Mouse (Mus musculus) testis, adult 2 months (tissue): ENCODE measurements at regions not wholly inside any gene's neighbourhood (a gene's known extent, or its start where the extent isn't known, plus 50 kb on each side); places are given as distances from the start of the nearest gene placed in this dataset.

ENCODE experiments used
- H3K27ac ChIP-seq: fragments of 200-500 bp; 2 replicates; pipeline ENCODE4 v1.5.1; 2012; ENCODE audit warnings: low read depth, low read length; ENCODE audit not compliant: control insufficient read depth, insufficient read depth
- H3K27me3 ChIP-seq: fragments of 200-500 bp; 2 replicates; pipeline ENCODE4 v1.6.1; 2012; ENCODE audit warnings: mild to moderate bottlenecking, low read length, moderate library complexity; ENCODE audit not compliant: control insufficient read depth, insufficient read depth
- H3K36me3 ChIP-seq: fragments of 200-500 bp; 2 replicates; pipeline ENCODE4 v1.6.1; 2012; ENCODE audit warnings: mild to moderate bottlenecking, low read length; ENCODE audit not compliant: control insufficient read depth, insufficient read depth
- H3K4me1 ChIP-seq: fragments of 200-500 bp; 2 replicates; pipeline ENCODE4 v1.6.1; 2012; ENCODE audit warnings: low read length; ENCODE audit not compliant: control insufficient read depth, insufficient read depth
- H3K4me3 ChIP-seq: fragments of 200-500 bp; 2 replicates; pipeline ENCODE4 v1.5.1; 2012; ENCODE audit warnings: low read depth, mild to moderate bottlenecking, low read length, moderate library complexity, mixed read lengths; ENCODE audit not compliant: control insufficient read depth
- CTCF ChIP-seq: fragments of 200-500 bp; IDR thresholded peaks from 2 replicates; pipeline ENCODE4 v1.5.1; 2012; ENCODE audit warnings: low read depth, mild to moderate bottlenecking, inconsistent platforms, low read length, moderate library complexity; ENCODE audit not compliant: control insufficient read depth, insufficient read depth, insufficient replicate concordance
- POLR2A ChIP-seq: fragments of 200-500 bp; IDR thresholded peaks from 2 replicates; pipeline ENCODE4 v1.6.1; 2012; ENCODE audit warnings: low read depth, mild to moderate bottlenecking, inconsistent platforms, low read length, moderate library complexity; ENCODE audit not compliant: control insufficient read depth

- no peak overlapping the region for H3K4me3 ChIP-seq
- H3K27me3 ChIP-seq: no peaks in the 10 kb centered on the region
- H3K36me3 ChIP-seq: no peaks in the 10 kb centered on the region
- H3K27ac ChIP-seq: no peak overlapping the region
- TF ChIP-seq POLR2A (no peak), CTCF (no peak)
- H3K4me1 ChIP-seq: no peaks in the 10 kb centered on the region
These were observed 302.7 kb upstream of the Pik3r1 start for GRCm38 (mm10) chr13:102070740-102071139.

DNA sequence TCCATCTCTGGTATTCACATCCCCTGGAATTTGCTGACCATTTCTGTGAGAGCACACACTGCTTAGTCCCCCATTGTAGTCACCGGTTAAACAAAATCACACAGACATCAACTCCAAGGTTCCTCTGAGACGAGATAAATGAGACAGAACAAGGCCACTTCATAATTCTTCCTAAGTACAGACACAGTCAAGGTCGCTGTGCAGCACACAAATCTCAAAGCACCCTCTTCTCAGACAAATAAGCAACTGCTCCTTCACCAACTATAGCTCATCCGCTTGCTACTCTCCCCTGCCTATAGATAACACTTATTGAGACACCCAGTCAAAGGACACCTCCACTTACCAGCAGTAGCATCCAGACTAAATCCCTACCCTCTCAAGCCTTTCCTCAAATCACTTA, 304.3 kb upstream of the Pik3r1 start:
- TF ChIP-seq POLR2A: no peak
- Histone ChIP-seq H3K4me1 (no peaks in the 10 kb centered on the region), H3K27ac (no peak overlapping the region), H3K36me3 (no peaks in the 10 kb centered on the region), H3K4me3 (no peak overlapping the region), H3K27me3 (no peaks in the 10 kb centered on the region)

- Histone ChIP-seq H3K4me3 (no peak overlapping the region), H3K27ac (no peak overlapping the region), H3K36me3 (no peaks in the 10 kb centered on the region), H3K4me1 (no peaks in the 10 kb centered on the region), H3K27me3 (no peaks in the 10 kb centered on the region)
- TF ChIP-seq CTCF (no peak), POLR2A (no peak)
These were observed 319.7 kb upstream of the Pik3r1 start for GRCm38 (mm10) chr13:102087766-102088165.

GRCm38 (mm10) chr13:102089551-102089950, 321.5 kb upstream of the Pik3r1 start:
- H3K4me1 ChIP-seq: no peaks in the 10 kb centered on the region
- TF ChIP-seq POLR2A (no peak), CTCF (no peak)
- no peak overlapping the region for H3K27ac ChIP-seq
- no peak overlapping the region for H3K4me3 ChIP-seq
- H3K27me3 ChIP-seq: no peaks in the 10 kb centered on the region
- no peaks in the 10 kb centered on the region for H3K36me3 ChIP-seq

DNA sequence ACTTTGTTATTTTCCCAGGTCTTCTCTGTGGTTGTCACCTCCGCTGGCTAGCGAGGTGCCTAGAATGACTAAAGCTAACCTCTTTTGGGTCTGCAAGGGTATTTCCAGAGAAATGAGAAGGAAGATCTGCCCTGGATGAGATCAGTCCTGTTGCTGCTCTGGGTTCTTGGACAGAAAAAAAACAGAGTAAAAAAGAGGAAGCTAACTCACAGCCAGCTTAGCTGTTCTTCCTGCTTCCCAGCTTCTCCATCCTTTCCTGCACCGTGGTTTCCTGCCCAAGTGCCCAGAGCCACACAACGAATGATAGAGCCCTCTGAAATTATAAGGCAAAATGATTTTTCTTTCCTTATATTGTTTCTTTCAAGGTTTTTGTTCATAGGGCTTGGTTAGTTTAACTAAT, 326.2 kb upstream of the Pik3r1 start:
- no peak overlapping the region for H3K4me3 ChIP-seq
- TF ChIP-seq POLR2A (no peak), CTCF (no peak)

GRCm38 (mm10) chr13:102103161-102103560, 335.1 kb upstream of the Pik3r1 start:
- H3K27ac ChIP-seq: no peak overlapping the region
- TF ChIP-seq CTCF (no peak), POLR2A (no peak)
- no peaks in the 10 kb centered on the region for H3K27me3 ChIP-seq
- no peaks in the 10 kb centered on the region for H3K4me1 ChIP-seq
- no peaks in the 10 kb centered on the region for H3K36me3 ChIP-seq
- no peak overlapping the region for H3K4me3 ChIP-seq

More for the DNA sequence above, 326.2 kb upstream of the Pik3r1 start:
- no peaks in the 10 kb centered on the region for H3K27me3 ChIP-seq
- no peak overlapping the region for H3K27ac ChIP-seq
- no peaks in the 10 kb centered on the region for H3K36me3 ChIP-seq
- no peaks in the 10 kb centered on the region for H3K4me1 ChIP-seq

DNA sequence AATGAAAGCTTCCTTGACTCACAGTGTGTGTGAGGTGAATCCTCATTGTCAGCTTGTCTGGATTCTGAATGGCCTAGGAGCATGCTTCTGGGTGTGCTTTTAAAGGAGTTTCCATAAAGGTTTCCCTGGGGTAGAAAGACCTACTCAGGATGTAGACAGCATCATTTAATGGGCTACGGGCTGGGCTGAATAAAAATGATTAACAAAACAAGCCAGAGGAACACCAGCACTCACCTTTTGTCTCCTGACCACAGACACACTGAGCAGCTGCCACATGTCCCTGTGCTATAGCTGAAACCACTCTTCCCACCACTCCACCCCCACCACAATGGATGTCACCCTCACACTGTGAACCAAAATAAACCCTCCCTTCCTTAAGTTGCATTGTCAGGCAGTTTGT, 338.2 kb upstream of the Pik3r1 start:
- H3K27ac ChIP-seq: no peak overlapping the region
- no peak for TF ChIP-seq CTCF
- TF ChIP-seq POLR2A: no peak

DNA sequence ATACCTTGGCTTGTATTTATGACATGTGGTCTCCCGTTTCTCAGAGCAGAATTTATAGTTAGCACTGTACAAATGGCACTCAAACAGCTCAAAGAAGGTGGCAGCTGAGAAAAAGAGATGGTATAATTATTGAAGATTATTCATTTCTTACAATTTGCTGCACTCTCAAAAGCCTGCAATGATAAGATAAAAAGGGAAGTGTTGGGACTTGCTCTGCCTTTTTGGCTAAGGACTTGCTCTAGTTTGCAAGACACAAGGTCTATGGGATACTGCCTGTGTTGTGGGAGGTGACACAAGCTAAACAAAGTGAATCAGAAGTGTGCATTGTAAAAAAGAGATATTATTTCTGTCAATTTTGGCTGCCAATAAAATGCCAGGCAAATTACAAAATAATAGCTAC, 340.2 kb upstream of the Pik3r1 start:
- Histone ChIP-seq H3K36me3 (no peaks in the 10 kb centered on the region), H3K27me3 (no peaks in the 10 kb centered on the region), H3K27ac (no peak overlapping the region), H3K4me1 (no peaks in the 10 kb centered on the region), H3K4me3 (no peak overlapping the region)
- TF ChIP-seq POLR2A: no peak

More for the DNA sequence above, 338.2 kb upstream of the Pik3r1 start:
- Histone ChIP-seq H3K4me3 (no peak overlapping the region), H3K27me3 (no peaks in the 10 kb centered on the region), H3K36me3 (no peaks in the 10 kb centered on the region), H3K4me1 (no peaks in the 10 kb centered on the region)
